Mouse (Mus musculus): ENCODE measurements around the gene Tex2. TPM values are rescaled to one million over a fixed set of nuclear protein-coding genes. Genes with fewer than 3 reads are reported as not detected.
A peak's percentile ranks its signal among the peaks of the same experiment; 100 is the strongest.

Gene Tex2
- total and polyA plus RNA-seq, 3 experiments: 4.0 to 5.0 (median 4.5) TPM

GRCm38 (mm10) chr11:106588781-106589180, 24.4 kb downstream of the Tex2 start:
- Histone ChIP-seq H3K4me3 (replicated peaks in 1 of 3; ENCODE audit: low read depth in 2 of 3, low read length in 2 of 3, poor library complexity in 1 of 3) (no peak overlapping the region), H3K9ac (ENCODE audit: insufficient read depth, low read depth) (no peak overlapping the region), H3K4me2 (ENCODE audit: insufficient read depth, low read depth, poor library complexity, severe bottlenecking) (no peak overlapping the region), H3K79me2 (replicated peaks; ENCODE audit: control insufficient read depth, extremely low read depth, insufficient read depth, poor library complexity, severe bottlenecking) (no peaks in the 10 kb centered on the region), H3K4me1 (ENCODE audit: control insufficient read depth in 1 of 2, insufficient read depth in 2 of 2) (peaks cover 11 to 13% of the 10 kb centered on the region in 2 experiments), H3K27me3 (replicated peaks) (no peaks in the 10 kb centered on the region), H3K27ac (ENCODE audit: insufficient read depth, low read depth) (no peak overlapping the region), H3K9me3 (replicated peaks; ENCODE audit: low read length) (no peaks in the 10 kb centered on the region), H3K36me3 (replicated peaks in 1 of 2; ENCODE audit: control insufficient read depth in 1 of 2, insufficient read depth in 1 of 2, low read length in 1 of 2) (peaks cover 0 to 2% of the 10 kb centered on the region in 2 experiments)
- peak; percentile 7 for DNase-seq (ENCODE audit: extremely low read depth)
- dilution Hi-C loops (cut with MboI; ENCODE audit: extremely low pct_ligation_motif_present, extremely low pct_unique_long_range_greater_than_20kb, low sequenced_read_pairs): no loop called here
- TF ChIP-seq NELFE (IDR thresholded peaks at IDR 0.05; ENCODE audit: low read depth, low read length): no peak
- TF ChIP-seq RAD21 (IDR thresholded peaks at IDR 0.05; ENCODE audit: low read depth, low read length): no peak
- no peak for TF ChIP-seq HCFC1 (IDR thresholded peaks at IDR 0.05; ENCODE audit: low read depth, low read length)
- no peak for TF ChIP-seq NRF1 (IDR thresholded peaks at IDR 0.05; ENCODE audit: low read depth, low read length)
- no peak for TF ChIP-seq SMC3 (IDR thresholded peaks at IDR 0.05; ENCODE audit: low read depth, low read length)
- TF ChIP-seq PAX5 (IDR thresholded peaks at IDR 0.05; ENCODE audit: low read length): no peak
- no peak for TF ChIP-seq RCOR1 (conservative IDR thresholded peaks at IDR 0.05; ENCODE audit: low read depth, low read length)
- no peak for TF ChIP-seq TBP (conservative IDR thresholded peaks at IDR 0.05; ENCODE audit: low read depth, low read length)
- no peak for TF ChIP-seq MAFK (IDR thresholded peaks at IDR 0.05; ENCODE audit: insufficient replicate concordance, low read length)
- in situ Hi-C loops (cut with MboI; ENCODE audit: low pct_ligation_motif_present, low pct_unique_long_range_greater_than_20kb, low sequenced_read_pairs): no loop called here

GRCm38 (mm10) chr11:106587786-106588519, 25.3 kb downstream of the Tex2 start:
- H3K4me2 ChIP-seq (ENCODE audit: insufficient read depth, low read depth, poor library complexity, severe bottlenecking): no peak overlapping the region

More at GRCm38 (mm10) chr11:106587786-106588519, 25.3 kb downstream of the Tex2 start:
- H3K4me3 ChIP-seq (replicated peaks in 1 of 3; ENCODE audit: low read depth in 2 of 3, low read length in 2 of 3, poor library complexity in 1 of 3): no peak overlapping the region
- peaks cover 0 to 2% of the 10 kb centered on the region in 2 experiments for H3K36me3 ChIP-seq (replicated peaks in 1 of 2; ENCODE audit: control insufficient read depth in 1 of 2, insufficient read depth in 1 of 2, low read length in 1 of 2)
- H3K27me3 ChIP-seq (replicated peaks): no peaks in the 10 kb centered on the region
- H3K9me3 ChIP-seq (replicated peaks; ENCODE audit: low read length): no peaks in the 10 kb centered on the region
- DNase-seq (ENCODE audit: extremely low read depth): peak; percentile 40
- H3K27ac ChIP-seq (ENCODE audit: insufficient read depth, low read depth): no peak overlapping the region
- H3K4me1 ChIP-seq (ENCODE audit: control insufficient read depth in 1 of 2, insufficient read depth in 2 of 2): peaks cover 11 to 13% of the 10 kb centered on the region in 2 experiments
- dilution Hi-C loops (cut with MboI; ENCODE audit: extremely low pct_ligation_motif_present, extremely low pct_unique_long_range_greater_than_20kb, low sequenced_read_pairs): no loop called here
- in situ Hi-C loops (cut with MboI; ENCODE audit: low pct_ligation_motif_present, low pct_unique_long_range_greater_than_20kb, low sequenced_read_pairs): no loop called here
- TF ChIP-seq MAZ (IDR thresholded peaks at IDR 0.05; ENCODE audit: low read depth, low read length): no peak
- TF ChIP-seq MAX (IDR thresholded peaks at IDR 0.05; ENCODE audit: low read length): no peak
- TF ChIP-seq CHD1 (IDR thresholded peaks at IDR 0.05; ENCODE audit: low read depth, low read length): no peak
- no peak for TF ChIP-seq MAFK (IDR thresholded peaks at IDR 0.05; ENCODE audit: insufficient replicate concordance, low read length)
- TF ChIP-seq TBP (conservative IDR thresholded peaks at IDR 0.05; ENCODE audit: low read depth, low read length): no peak
- no peak for TF ChIP-seq IRF4 (IDR thresholded peaks at IDR 0.05; ENCODE audit: low read depth, low read length)
- TF ChIP-seq HCFC1 (IDR thresholded peaks at IDR 0.05; ENCODE audit: low read depth, low read length): no peak
- TF ChIP-seq ZMIZ1 (IDR thresholded peaks at IDR 0.05; ENCODE audit: low read depth, low read length): no peak
- no peak for TF ChIP-seq ETS1 (conservative IDR thresholded peaks at IDR 0.05; ENCODE audit: low read depth, low read length)
- peak; percentile 59; the same call in 1 of the 2 replicates for TF ChIP-seq JUN (IDR thresholded peaks at IDR 0.05; ENCODE audit: insufficient read depth, low read depth, low read length)
- TF ChIP-seq JUND (conservative IDR thresholded peaks at IDR 0.05; ENCODE audit: low read depth, low read length): peak; percentile 74
- no peak for TF ChIP-seq ZNF384 (IDR thresholded peaks at IDR 0.05; ENCODE audit: low read depth, low read length)
- no peak for TF ChIP-seq NELFE (IDR thresholded peaks at IDR 0.05; ENCODE audit: low read depth, low read length)
- TF ChIP-seq CTCF (conservative IDR thresholded peaks at IDR 0.05 in 1 of 2, IDR thresholded peaks at IDR 0.05 in 1 of 2; ENCODE audit: low read depth in 2 of 2, low read length in 2 of 2): no peak
- TF ChIP-seq TCF12 (IDR thresholded peaks at IDR 0.05; ENCODE audit: low read depth, low read length): no peak
- no peak for TF ChIP-seq NRF1 (IDR thresholded peaks at IDR 0.05; ENCODE audit: low read depth, low read length)
- no peaks in the 10 kb centered on the region for H3K79me2 ChIP-seq (replicated peaks; ENCODE audit: control insufficient read depth, extremely low read depth, insufficient read depth, poor library complexity, severe bottlenecking)
- no peak overlapping the region for H3K9ac ChIP-seq (ENCODE audit: insufficient read depth, low read depth)

All from CH12.LX (cell line).